Mouse (Mus musculus) erythroblast, adult 5-6 weeks (primary cell): ENCODE measurements around the gene Pde4d. TPM values are rescaled to one million over a fixed set of nuclear protein-coding genes. Genes with fewer than 3 reads are reported as not detected.

ENCODE experiments used
- ATAC-seq: replicated peaks from 2 replicates; pipeline ENCODE4 v1.8.0; 2016; ENCODE audit warnings: moderate number of reproducible peaks, mild to moderate bottlenecking, moderate TSS enrichment, inconsistent platforms; ENCODE audit not compliant: poor library complexity, low FRiP score, severe bottlenecking
- total RNA-seq, 2 experiments: library from RNA; stranded (forward) in 1 of 2; stranded (reverse) in 1 of 2; fragments of 150-400 nt in 1 of 2; fragments of 200-764, 138-1000 nt in 1 of 2; gene quantifications; 2 replicates each; pipeline versions ENCODE4 v1.2.3 to v1.2.4; 2015 to 2017; ENCODE audit warnings: low replicate concordance in 2 of 2

Gene Pde4d
- total RNA-seq, 2 experiments from 2014 or later, result 41.3 to 42.3 TPM

DNA sequence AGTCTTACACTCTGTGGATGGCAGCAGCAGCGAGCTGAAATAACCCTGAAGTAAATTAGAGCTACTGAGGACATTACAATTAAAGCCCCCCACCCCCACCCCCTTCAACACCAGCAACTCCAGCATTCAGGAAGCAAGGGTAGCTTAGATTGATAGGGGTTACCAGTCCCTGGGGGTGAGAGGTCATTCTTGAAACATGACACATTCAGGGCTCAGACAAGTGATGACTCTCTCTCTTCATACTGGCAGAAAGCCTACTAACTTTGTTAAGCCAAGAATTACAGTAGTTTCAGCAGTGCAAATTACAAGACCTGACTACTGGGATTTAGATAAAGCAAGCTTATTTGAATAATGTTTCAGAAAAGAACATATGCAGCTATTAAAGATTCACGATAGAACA is 455.4 kb downstream of the Pde4d start:
- no peak for ATAC-seq

DNA sequence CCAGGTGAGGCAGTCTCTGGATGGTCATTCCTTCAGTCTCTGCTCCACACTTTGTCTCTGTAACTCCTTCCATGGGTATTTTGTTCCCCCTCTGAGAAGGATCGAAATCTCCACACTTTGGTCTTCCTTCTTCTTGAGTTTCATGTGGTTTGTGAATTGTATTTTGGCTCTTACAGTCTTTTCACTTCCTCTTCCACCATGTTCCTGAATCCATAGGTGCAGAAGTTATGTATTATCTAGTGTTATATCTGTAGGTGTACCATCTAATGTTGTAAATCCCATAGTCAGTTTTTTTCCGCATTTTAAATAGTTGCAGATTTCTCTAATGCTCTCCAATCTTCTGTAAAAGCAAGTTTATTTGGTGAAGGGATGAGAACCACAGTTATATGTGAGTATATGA is 459.4 kb downstream of the Pde4d start:
- ATAC-seq, result no peak

DNA sequence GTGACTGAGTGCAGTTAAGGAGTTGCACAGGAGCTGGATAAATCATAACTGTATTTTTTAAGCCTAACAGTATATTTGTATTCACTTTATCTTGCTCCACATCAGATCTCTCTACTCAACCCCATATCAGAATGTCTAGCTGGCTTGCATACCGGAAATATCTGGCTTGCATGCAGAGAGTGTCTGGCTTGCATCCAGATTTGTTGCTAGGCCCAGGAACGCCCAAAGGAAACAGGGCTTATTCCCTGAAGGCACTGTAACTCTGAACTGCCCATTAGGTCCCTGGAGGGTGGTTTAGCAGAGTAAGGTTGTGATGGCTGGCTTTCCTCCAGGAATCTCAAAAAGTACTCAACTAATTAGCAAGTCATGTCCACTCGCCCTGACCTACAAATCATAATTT is 464.9 kb downstream of the Pde4d start:
- no peak for ATAC-seq

DNA sequence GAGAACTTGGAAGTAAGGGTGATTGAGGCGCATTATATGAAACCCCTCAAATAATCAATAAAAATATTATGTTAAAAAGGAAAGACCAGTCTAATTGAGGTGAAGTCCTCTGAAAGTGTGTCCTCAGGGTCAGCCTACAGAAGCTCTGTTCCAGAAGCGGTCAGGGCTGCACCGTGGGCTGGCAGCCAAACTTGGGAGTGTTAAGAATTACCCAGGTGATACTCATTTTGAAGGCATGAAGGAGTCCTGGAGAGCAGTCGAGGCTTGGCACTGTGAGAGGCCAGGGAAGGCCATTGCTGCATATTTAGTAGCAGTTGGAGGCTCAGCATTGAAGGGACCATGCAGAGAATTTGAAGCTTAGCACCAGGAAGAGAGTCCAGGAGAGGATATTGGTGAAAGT is 471.4 kb downstream of the Pde4d start:
- ATAC-seq, result no peak

DNA sequence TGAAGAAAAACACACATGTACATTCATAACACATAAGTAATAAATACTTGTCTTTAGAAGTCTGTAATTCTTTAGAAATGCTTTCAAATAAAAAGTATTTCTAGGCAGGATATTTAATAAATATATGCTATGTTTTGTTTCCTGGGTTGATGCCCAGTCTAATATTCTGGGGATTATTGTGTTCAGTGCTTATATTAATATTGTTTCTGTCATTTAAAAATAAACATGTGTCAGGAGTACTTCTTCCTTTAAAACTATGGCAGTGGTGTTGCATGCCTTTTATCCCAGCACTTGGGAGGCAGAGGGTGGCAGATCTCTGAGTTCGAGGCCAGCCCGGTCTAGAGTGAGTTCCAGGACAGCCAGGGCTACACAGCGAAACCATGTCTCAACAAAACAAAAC is 485.1 kb downstream of the Pde4d start:
- ATAC-seq, result no peak

DNA sequence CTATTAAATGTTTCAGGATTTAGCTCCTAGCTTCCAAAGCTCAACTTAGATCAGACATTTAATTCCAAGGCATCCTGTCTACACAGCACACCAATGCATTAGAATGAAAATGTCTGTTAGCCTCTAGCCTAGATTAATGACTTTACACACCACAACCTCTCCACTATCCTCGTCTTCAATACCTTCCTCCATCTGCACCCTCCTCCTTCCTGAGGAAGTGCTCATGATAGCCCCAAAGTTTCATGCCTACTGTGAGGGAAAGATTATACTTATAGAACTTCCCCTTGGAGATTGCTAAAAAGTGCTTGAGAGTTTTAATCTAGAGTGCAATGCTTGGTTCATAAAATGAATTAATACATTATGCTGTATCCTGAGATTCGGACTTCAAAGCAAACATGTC is 487.5 kb downstream of the Pde4d start:
- no peak for ATAC-seq

DNA sequence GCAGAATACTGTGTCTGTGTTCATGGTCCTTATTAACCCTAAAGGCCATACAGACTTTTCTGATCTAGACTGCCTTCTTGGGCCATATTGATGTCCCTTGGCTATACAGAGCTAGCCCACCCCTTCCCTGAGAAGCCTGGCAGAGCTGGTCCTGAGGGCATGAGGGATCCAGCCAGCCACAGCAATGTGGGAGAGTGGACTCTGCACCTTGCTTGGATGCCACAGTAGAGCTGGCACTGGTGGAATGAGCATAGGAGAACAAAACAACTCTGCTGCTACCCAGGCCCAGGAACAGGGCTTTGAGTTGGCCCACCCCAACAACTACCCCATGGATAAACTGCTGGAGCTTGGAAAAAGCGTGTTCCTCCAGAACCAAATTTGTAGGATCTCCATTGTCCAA is 503.2 kb downstream of the Pde4d start:
- ATAC-seq, result no peak

DNA sequence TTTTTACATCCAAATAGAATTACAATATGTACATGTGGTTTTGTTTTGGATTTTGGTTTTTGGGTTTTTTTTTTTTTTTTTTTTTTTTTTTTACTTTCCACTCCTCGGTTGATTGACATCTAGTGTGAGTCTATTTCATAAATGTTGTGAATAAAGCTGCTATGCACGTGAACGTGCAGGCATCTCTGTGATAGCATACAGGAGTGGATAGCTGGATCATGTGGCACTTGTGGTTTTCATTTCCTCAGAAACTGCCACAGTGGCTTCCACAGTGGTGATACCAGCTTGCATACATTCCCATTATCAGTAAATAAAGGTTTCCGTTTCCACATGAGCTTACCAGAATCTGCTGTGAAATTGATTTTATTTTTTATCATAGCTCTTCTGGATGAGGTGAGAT is 506.3 kb downstream of the Pde4d start:
- ATAC-seq, result no peak

DNA sequence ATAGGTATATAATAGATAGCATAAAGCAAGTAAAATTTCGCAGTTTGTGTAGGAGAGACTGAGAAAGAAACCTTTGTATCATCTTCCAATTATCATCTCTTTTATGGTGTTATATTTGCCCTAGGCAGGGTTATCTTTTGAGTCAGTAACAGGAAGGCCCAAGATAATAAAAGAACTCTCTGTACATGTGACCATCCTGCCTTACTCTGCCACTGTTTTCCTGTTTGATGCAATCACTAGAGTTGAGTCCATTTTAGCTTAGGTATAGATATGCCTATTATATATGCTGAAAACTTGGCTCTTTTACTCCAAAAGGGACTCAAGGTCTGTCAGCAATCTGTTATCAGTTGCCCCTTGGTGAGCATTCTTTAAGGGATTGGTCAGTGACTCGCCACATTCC is 514.3 kb downstream of the Pde4d start:
- no peak for ATAC-seq

DNA sequence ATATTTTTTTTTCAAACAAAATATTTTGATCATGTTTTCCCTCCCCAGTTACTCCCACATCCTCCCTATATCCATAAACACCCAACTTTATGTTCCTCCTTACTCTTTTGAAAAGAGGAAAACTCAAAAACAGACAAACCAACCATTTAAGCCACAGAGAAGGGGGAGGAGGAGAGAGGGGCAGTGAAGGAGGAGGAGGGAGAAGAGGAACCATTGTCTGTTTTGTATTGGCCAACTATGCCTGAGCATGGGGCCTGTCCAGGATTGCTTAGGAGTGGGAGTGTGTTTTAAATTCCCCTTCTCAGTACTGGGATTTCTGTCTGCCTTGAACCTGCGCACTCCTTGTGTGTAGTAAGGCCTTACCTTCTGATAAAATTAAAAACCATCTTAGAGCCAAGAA is 531.4 kb downstream of the Pde4d start:
- ATAC-seq, result no peak

DNA sequence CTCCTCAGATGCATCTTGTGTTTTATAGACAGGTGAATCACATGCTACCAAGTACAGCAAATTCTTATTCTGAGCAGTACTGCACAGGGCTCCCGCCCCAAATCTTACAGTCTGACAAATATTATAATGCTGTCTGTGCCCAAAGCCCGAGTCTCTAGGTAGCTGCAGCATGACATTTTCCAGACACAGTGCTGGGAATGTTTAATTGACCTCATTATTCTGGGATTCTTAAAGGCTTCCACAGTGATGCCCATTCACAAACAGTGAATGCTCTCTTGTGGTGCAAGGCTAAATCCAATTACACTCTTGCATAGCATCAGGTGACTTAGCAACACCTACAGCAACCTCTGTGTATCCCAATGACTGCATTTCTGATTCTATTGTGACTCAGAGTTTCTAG is 549.0 kb downstream of the Pde4d start:
- no peak for ATAC-seq

DNA sequence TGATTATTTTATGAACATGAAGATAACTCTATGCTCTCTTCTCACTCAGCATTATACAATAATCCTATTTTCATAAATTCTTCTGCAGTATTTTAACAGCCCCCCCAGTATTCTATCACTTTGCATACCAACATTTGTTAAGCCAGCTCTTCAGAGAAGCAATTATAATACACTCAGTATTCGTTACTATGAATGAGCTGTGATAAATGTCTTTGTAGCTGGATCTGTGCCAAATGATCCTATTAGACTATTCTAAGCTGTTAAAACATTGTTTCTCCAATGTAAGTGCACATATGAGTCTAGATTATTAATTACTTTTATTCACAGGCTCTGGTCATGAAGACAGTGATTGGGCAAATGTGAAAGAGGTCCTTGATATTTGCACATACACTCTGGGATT is 575.0 kb downstream of the Pde4d start:
- ATAC-seq, result no peak

DNA sequence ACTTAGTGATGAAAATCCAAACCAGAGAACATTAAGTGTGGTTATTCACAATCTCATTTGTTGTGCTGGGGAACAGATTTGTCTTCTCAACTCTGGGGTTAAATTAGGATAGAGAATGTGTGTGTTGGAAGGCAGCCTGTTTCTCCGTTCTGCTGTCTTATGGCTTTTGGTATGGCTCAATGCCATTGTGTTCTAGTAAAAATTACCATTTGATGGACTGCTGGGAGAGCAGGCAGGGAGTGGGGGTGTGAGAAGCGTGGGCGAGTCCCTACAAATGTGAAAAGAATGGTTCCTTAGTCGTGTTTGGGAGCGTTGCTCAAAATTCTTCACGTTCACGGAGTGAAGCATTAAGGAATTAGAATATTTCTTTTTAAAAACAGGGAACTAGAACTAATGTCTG is 597.4 kb downstream of the Pde4d start:
- no peak for ATAC-seq

DNA sequence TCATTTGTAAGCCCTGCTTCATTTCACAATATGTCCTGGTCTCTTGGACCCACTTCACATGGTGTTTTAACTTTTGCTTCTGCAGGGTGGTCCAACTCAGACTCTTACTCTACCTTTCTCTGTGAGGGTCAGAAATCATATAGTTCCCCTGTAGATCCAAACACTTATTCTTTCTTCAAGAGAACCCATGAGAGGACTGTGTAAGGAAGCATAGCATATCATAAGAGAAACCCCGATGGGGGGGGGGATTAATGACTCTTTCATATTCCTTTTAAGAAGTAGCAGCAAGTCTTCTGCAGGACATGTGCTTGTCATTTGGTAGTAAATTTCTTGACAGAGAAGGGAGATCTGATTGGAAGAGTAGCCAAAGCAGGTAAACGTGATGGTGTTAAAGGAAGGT is 603.1 kb downstream of the Pde4d start:
- ATAC-seq, result no peak

DNA sequence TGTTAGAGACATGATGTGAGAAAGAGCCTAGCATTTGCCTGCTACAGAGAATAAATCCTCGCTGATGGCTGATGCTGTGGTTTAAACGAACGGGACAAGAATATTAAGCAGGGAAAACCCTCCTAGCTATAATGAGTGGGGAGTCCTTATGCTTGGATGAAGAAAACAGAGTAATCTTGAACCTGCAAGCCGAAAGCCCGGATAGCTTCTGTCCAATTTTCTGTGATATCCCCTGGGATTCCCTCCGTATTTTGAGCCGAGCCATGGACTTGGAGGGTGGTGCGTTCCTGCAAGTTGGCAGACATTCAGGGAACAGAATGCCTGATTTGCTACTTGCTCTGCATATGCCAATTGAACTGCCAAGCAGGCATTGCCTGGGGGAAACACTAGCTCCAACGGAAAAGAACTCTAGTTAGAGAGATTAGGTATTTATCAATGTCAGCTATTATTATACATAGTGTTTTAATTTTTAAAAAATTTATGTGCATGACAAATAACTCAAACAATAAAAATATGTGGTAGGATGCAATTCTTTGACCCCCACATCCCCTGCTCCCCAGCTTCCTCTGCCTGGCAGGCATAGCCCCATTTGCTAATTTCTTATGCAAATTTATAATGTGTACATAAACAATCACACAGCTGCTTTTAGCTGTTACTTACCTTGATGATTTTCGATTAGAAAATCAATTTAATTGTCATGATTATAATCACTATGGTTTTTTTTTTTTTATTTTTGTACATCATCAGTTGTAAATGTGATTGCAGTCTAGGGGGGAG is 603.7 kb downstream of the Pde4d start:
- no peak for ATAC-seq

DNA sequence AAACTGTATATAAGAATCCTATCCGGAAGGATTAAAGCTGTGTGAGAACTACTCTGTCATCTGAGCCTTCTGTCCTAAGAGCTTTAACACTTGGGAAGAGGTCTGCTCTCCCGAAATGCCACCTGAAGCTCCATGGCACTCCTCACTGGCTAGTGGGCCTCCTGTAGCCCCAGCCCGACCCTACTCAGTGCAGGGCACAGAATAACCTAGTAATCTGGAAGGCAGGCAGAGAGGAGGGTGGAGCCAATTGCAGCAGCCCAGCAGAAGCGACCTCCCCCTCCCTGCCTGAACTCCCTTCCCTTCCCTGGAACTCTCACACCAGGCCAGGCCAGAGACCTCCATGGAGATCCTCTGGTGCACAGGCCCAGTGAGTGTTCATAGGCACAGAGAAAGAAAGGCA is 608.3 kb downstream of the Pde4d start:
- no peak for ATAC-seq

DNA sequence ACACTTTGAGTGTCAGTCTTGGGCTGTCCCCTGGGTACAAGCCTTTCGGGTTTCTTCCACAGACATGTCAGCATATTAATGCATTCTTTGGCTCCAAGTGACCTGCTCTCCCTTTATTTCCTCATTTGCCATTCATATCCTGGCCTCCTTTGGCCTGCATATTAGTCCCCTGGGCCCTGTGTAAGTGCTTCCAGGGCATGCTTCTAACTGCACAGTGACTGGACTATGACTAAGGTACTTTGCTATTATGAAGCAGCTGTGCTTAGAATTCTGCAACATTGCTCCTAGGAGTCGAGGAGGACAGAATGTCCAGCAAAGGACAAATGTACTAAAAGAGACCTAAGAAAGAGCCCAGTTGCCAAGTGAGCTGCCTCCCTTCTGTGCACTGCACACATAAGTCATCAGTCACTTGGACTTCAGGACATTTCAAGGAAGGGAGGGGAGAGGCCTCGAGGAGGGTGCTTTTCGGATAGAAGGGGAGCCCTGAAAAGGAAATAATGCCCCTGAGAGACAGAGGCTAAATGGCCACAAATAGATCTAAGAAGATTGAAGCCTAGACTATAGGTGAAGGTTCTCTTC is 616.9 kb downstream of the Pde4d start:
- ATAC-seq, result no peak

DNA sequence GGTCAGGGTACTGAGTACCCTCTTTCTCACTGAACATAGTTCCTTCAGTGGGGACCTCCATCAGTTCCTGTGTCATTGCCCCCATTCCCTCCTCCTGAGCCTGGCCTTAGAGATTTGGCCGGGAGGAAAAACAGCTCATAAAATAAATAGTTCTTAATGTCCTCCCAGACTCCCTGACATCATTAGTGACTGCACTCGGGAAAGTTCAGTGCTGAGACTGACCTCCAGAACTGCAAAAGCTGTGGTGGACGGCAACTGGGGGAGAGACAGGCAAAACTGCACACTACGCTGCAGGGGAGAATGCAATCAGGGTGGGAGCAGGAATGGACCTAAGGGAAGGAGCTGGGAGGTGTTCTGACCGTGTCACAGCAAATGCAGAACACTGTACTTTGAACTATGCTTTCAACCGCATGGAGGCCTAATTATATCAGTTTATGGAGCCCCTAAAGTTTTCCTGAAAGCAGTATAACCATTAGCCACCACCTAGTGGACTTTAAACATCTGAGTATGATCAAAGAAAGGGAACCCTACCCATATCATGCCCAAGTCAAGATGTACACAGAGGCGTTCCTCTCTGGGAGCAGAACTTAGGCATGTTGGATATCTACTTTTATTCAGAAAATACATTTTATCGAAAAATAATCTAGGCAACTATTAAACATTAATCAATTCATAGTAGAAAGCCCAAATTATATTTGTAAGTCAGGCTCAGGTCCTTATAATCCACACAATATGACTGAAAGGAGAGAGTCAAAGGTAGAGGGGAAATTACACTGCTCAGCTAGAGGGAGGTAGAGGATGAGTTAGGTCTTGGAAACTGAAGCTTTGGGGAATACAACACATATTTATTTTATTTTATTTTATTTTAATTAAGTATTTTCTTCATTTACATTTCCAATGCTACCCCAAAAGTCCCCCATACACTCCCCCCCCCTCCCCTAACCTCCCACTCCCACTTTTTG is 618.8 kb downstream of the Pde4d start:
- no peak for ATAC-seq

DNA sequence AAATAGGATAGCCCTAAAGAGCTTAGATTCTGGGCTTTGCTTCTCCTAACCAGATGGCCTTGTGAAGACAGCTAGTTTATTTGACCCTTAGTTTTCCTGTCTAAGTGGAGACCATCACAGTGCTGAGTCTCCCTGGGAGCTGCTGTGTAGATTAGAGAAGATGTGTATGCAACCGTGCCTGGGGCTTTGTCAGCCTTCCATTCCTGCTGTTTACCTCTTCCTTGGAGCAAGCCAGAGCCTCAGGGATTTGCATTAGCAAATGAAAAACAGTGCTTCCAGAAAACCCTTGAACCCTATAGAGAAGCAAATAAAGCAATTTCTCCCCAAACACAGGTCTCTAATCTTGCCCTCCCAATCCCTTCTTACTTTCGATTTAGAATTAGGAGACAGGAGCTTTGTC is 623.6 kb downstream of the Pde4d start:
- ATAC-seq, result no peak

DNA sequence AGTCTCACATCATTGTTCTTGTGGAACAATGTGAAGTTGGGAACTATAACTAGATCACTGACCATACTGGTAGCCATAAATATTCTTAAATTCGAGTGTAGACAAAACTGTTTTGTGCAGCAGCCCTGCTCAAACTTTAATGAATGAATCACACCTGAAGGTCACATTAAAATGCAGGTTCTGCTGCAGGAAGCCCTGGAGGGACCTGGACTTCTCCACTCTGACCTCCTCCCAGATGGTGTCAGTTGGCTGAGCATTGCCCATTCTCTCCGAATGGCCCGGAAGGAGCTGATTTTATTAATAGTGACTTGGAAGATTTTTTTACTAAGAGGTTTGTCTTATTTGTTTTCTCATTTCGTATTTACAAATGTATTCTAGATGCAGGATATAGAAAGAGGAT is 624.3 kb downstream of the Pde4d start:
- ATAC-seq, result no peak

DNA sequence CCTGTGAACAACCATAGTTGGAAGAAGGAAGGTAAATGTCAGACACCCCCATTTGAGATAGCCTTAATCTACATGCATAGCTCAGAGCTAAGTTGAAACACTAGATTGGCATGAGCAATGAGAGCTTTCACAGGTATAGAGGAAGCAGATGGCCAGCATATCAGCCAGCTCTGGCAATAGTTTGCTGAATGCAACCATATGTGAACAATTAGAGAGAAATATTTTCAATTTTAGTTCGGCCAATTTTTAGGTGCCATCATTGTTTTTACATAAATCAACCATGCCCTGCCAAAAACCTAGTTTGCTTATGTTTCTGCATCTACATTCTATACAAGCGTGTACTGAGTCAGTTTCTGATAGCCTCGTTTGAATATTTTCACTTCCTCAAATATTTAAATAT is 642.9 kb downstream of the Pde4d start:
- ATAC-seq, result no peak
